Mouse (Mus musculus) common myeloid progenitor, adult 5-6 weeks (primary cell): ENCODE measurements around the gene Zfp740. TPM values are rescaled to one million over a fixed set of nuclear protein-coding genes. Genes with fewer than 3 reads are reported as not detected.
A peak's percentile ranks its signal among the peaks of the same experiment; 100 is the strongest.
"Not testable (repeated sequence)": the region's sequence is repeated elsewhere in the genome, so short reads cannot be mapped to it uniquely, and the experiment has no call there.

Experiments
- ATAC-seq: replicated peaks from 2 replicates; pipeline ENCODE4 v1.8.0; 2016; ENCODE audit warnings: low read depth, mild to moderate bottlenecking, moderate TSS enrichment, inconsistent platforms; ENCODE audit not compliant: poor library complexity, severe bottlenecking
- total RNA-seq: library from RNA; stranded (forward); fragments of 200-1000, 187-1606 nt; gene quantifications from 2 replicates; pipeline ENCODE4 v1.2.3, GENCODE M21; 2017

The Zfp740 gene
- 33.7 and 35.4 TPM in 2 replicates for total RNA-seq

- ATAC-seq: peak; percentile 86
These were observed at the start of gene Zfp740 for GRCm38 (mm10) chr15:102202971-102203834. TSS of gene Zfp740 (plus strand) at chr15:102203249.

DNA sequence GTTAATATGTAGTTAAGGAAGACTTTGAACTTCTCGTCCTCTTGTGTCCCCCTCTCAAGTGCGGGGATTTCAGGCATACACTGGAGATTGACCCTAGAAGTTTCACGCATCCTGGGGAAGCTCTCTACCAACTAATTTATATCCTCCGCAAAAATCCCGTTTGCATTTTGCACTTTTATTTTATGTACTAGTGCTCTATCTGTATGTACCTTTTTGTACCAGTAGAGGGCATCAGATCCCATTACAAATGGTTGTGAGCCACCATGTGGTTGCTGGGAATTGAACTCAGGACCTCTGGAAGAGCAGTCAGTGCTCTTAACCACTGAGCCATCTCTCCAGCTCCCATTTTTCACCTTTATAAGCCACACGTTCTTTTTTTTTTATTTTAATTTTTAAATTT lies 48.0 kb upstream of the Zfp740 start:
- not testable (repeated sequence) for ATAC-seq

GRCm38 (mm10) chr15:102156836-102157235 lies 46.2 kb upstream of the Zfp740 start:
- no peak for ATAC-seq

DNA sequence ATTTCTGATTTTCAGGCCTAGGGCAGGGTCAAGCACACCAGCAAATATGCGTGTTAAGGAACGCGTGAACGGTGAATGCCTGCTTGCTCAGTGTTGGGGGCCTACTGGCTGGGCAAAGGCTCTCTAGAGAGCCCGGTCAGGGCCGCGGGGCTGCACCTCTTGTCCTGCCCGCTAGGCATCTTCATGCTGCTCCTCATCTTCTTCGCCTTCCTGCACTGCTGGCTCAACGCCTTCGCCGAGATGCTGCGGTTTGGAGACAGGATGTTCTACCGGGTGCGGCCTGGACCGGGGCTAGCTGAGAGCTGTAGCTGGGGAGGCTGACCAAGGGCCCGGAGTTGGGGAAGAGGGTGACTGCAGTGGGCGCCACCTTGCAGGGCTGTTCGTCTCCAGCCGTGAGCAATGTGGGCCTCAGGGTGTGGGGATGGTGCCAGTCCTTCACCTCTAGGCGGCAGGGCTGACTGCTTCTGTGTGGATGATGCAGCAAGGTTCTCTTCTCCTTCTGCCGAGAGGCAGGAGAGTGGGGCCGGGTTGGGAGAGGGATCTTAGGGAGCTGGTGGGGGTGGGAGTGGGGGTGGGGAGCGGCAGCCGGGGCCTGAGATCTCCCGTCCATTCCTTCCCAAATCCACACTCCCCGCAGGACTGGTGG lies 42.5 kb upstream of the Zfp740 start:
- peak; percentile 36; the same call in 1 of the 2 replicates for ATAC-seq

- ATAC-seq: no peak
These were observed 39.0 kb upstream of the Zfp740 start for GRCm38 (mm10) chr15:102163900-102164693.

GRCm38 (mm10) chr15:102165468-102166100 lies 37.5 kb upstream of the Zfp740 start:
- peak; percentile 73 for ATAC-seq

GRCm38 (mm10) chr15:102167620-102168021 lies 35.4 kb upstream of the Zfp740 start:
- no peak for ATAC-seq

DNA sequence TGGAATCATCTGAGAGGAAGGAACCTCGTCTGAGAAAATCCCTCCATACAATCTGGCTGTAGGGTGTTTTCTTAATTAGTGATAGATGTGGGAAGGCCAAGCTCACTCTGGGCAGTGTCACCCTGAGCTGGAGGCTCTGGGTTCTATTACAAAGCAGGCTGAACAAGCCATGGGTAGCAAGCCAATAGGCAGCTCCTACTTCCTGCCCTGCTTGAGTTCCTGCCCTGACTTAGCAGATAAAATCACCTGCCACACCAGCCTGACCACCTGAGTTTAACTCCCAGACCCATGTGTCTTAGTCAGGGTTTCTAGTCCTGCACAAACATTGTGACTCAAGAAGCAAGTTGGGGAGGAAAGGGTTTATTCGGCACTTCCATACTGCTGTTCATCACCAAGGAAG lies 34.0 kb upstream of the Zfp740 start:
- ATAC-seq: no peak

- ATAC-seq: no peak
These were observed 29.5 kb upstream of the Zfp740 start for GRCm38 (mm10) chr15:102173581-102173980.

GRCm38 (mm10) chr15:102175736-102176319 lies 27.2 kb upstream of the Zfp740 start:
- no peak for ATAC-seq

DNA sequence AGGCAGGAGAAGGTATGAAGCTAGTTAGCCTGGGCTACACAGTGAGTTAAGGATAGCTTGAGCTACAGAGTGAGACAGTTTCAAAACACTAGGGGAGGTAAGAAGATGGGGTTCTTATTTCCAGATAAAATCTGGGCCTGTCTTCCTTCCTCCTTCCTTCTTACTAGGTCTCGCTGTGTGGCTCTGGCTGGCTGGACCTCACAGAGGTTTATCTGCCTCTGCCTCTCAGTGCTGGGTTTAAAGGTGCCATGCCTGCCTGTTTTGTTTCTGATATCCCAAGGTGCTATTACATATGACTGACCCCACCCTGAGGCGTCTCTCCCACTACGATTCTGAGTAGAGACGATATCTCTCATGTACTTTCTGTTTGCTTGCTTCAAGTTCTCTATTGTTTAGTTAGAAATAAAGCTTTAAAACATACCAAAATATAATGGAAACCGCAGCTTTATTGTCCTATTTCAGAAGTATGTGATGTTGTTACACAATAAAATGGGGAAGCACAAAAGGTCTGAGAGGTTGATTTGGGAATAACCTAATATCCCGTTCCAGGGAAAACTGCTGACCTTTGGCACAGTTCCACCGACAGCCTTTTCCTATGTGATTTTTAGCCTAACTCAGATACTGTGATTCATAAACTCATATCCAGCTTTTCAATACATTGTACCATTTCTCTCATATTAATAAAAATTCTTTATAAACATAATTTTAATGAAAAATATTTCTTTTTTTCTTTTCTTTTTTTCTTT lies 26.3 kb upstream of the Zfp740 start:
- 0 out of 2 replicates have a peak, but pooled peaks have one; percentile 39 for ATAC-seq

DNA sequence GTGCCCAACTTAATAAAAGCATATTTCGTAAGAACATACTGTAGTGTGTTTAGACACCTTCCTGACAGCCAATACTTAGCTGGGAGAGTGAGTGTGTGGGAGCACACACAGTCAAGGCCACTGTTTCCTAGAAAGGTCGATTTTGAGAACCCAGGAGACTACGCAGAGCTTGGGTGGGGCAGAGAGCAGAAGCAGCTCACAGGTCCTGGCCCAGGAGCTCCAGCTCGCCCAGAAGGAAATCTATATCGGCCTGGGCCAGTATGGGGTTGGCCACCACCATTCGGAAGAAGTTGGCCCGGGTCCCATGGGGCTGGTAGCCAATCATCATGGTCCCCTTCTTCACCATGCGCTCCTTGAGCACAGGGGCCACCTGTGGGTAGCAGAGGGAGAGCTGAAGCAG lies 25.6 kb upstream of the Zfp740 start:
- no peak for ATAC-seq

- ATAC-seq: peak; percentile 77
These were observed 24.8 kb upstream of the Zfp740 start for GRCm38 (mm10) chr15:102178279-102178678.

DNA sequence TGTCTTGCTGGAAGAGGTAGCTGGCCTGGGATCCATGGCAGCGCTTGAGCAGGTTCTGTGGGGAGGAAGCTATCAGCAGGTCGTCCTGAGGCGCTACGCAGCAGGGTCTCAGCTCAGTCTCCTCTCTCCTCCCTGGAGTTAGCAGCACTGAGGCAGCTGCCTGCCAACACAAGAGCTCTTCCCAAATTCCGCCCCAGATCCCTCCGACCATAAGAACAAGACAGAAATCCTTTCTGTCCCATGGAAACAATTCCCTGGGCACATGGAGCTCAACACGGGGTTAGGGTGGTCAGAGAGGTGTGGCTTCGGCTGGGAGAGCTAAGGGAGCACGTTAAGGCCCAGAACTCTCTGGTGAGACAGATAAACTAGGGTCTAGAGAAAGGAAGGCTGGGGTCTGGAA lies 23.9 kb upstream of the Zfp740 start:
- ATAC-seq: no peak

GRCm38 (mm10) chr15:102179924-102180323 lies 23.1 kb upstream of the Zfp740 start:
- ATAC-seq: no peak

DNA sequence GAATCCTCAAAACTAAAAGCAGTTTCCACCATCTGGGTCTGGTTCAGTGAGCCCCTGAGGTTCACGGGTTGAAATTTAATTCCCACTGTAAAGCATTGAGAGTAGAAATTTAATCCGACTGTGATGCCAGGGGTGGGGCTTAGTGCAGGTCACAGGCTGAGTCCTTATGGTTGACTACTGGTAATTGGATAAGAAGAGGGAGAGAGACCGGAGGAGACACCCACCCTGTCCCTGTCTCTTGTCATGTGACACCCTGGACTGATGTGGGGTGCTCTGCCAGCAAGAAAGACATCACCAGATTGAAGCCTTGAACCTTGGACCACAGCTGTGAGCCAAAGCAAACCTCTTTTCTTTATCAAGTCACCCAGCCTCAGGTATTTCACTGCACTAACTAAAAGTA lies 20.0 kb upstream of the Zfp740 start:
- ATAC-seq: no peak

- ATAC-seq: no peak
These were observed 16.8 kb upstream of the Zfp740 start for GRCm38 (mm10) chr15:102186239-102186638.

DNA sequence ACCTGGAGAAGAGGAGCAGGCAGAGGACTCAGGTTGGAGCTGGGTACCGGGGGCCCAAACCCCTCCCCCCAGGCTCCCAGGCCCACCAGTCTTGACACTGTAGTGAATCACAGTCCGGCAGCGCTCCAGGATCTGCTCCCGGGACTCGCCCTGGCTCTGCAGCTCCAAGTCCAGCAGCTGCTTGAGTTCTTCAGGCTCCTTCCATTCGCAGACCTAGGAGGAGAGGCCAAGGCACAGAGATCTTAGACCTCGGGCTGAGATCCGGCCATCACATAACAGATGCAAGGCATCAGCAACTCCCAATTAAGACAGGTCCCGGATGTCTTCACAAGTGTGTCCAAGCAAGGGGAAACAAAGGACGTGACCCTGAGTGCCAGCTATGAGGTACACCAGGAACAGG lies 15.0 kb upstream of the Zfp740 start:
- no peak for ATAC-seq

DNA sequence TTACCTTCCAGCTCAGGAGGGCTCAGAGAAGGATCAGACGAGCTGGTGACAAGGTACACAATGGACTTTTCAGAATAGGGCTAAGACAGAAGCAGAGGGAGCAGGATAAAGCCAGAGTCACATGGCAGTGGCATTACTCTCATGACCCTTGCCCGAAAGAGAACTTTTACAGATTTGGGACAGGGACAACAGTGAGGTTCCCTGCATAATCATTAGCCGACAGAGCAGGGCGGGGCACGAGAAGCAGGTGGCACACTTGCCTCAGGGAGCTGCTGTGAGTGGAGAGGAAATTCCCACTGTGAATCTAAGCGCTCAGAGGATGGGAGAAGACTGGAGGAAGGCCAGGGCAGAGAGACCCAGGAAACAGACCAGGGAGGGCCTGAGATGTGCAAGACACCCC lies 14.2 kb upstream of the Zfp740 start:
- no peak for ATAC-seq
